Mouse (Mus musculus) forebrain, embryonic 11.5 days (tissue): Measurements from ENCODE around the gene Tmem104. TPM values are rescaled to one million over a fixed set of nuclear protein-coding genes. Genes with fewer than 3 reads are reported as not detected.

Experiments
- ATAC-seq: fragments of 200-750 bp; cut with Nextera tagmentation; replicated peaks from 2 replicates; pipeline ENCODE4 v1.8.0; 2017; ENCODE audit warnings: moderate TSS enrichment; ENCODE audit not compliant: low FRiP score
- DNase-seq: peaks from one replicate; pipeline ENCODE4 v3.0.0-alpha.2; 2017; ENCODE audit warnings: low spot score
- H3K27ac ChIP-seq: fragments of 300-500 bp; sonication (generic); 2 replicates; pipeline ENCODE4 v1.5.1; 2014; ENCODE audit warnings: low read depth, low read length
- H3K27me3 ChIP-seq: fragments of 300-500 bp; sonication (generic); 2 replicates; pipeline ENCODE4 v1.6.1; 2014; ENCODE audit warnings: mild to moderate bottlenecking, low read length, mixed read lengths; ENCODE audit not compliant: control insufficient read depth, insufficient read depth
- H3K36me3 ChIP-seq: fragments of 300-500 bp; sonication (generic); 2 replicates; pipeline ENCODE4 v1.6.1; 2014; ENCODE audit warnings: mild to moderate bottlenecking, low read length, moderate library complexity, mixed read lengths; ENCODE audit not compliant: control insufficient read depth, insufficient read depth
- H3K4me1 ChIP-seq: fragments of 300-500 bp; sonication (generic); replicated peaks from 2 replicates; pipeline ENCODE4 v1.6.1; 2014; ENCODE audit warnings: low read length, mixed read lengths; ENCODE audit not compliant: control insufficient read depth, insufficient read depth
- H3K4me2 ChIP-seq: fragments of 300-500 bp; sonication (generic); 2 replicates; pipeline ENCODE4 v1.6.1; 2014; ENCODE audit warnings: low read depth, mild to moderate bottlenecking, low read length, moderate library complexity, mixed read lengths; ENCODE audit not compliant: severe bottlenecking
- H3K4me3 ChIP-seq: fragments of 300-500 bp; sonication (generic); 2 replicates; pipeline ENCODE4 v1.5.1; 2014; ENCODE audit warnings: low read depth, low read length
- H3K9ac ChIP-seq: fragments of 300-500 bp; sonication (generic); 2 replicates; pipeline ENCODE4 v1.6.1; 2014; ENCODE audit warnings: low read length
- H3K9me3 ChIP-seq: fragments of 300-500 bp; sonication (generic); 2 replicates; pipeline ENCODE4 v1.6.1; 2016; ENCODE audit warnings: low read length, mixed read lengths; ENCODE audit not compliant: control insufficient read depth
- whole genome bisulfite sequencing: fragments of 180-500 bp; shearing (Covaris S2); extraction: QIAGEN DNeasy Blood & Tissue Kit; methylation state at CpG from one replicate; pipeline ENCODE4 v1.1.7; 2014; 5-methylcytosine and 5-hydroxymethylcytosine counted together
- microRNA-seq: library from miRNA; unstranded; fragments of <30 nt; microRNA quantifications from one replicate; pipeline ENCODE4, GENCODE M21; 2016; ENCODE audit not compliant: insufficient number of aligned reads
- polyA plus RNA-seq: library from polyadenylated mRNA; unstranded; fragments of >200 nt; fragmentation: Nextera tagmentation; extraction: Ambion mirVana; gene quantifications from 2 replicates; pipeline ENCODE4 v1.2.1, GENCODE M21; 2014

Gene Tmem104
- polyA plus RNA-seq, 1 experiment from 2014 or later, result 9.2 TPM

DNA sequence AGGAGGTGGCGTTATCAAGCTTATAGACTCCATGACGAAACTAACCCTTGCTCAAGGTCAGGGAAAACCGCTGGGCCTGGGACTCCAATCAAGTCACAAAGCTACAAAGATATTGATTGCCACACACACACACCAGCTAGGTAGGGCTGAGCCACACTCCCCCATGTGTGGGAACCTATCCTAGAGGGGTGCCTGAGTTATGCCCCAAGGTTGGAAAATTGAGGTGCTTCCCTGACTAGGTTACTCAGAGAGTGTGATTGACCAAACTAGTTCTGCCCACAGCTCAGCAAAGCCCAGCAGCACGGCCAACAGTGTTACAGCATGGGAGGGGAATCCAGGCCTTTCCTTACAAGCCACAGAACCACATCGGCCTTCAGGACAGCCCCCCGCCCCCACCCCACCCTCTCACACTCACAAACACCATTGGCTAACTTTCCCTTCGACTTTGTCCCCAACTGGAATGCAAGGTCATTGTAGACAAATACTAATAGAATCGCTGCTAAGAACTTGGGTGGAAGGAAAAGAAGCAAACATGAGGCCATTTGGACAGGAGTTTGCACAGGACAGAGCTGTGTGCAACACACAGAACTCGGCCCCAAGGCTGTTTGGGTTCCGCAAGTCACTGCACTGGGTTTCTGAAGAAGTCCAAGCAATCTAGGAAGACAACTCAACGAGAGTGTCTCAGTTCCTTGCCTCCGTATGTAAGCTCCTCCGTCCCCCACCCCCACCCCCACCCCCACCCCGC is 105.5 kb downstream of the Tmem104 start:
- ATAC-seq (no peak), DNase-seq (no peak)
- Histone ChIP-seq H3K9me3 (no peaks in the 10 kb centered on the region), H3K4me1 (no peaks in the 10 kb centered on the region; the same call in 1 of the 2 replicates), H3K4me3 (no peak overlapping the region), H3K9ac (no peak overlapping the region), H3K27ac (no peak overlapping the region), H3K36me3 (no peaks in the 10 kb centered on the region), H3K27me3 (no peaks in the 10 kb centered on the region), H3K4me2 (no peak overlapping the region)
- WGBS, result 75% methylated on average over 14 of the region's 14 CpGs

GRCm38 (mm10) chr11:115295939-115296338 is 108.7 kb downstream of the Tmem104 start:
- WGBS, result 91% methylated on average over 11 of the region's 11 CpGs
- Histone ChIP-seq H3K36me3 (no peaks in the 10 kb centered on the region), H3K4me2 (no peak overlapping the region), H3K9ac (no peak overlapping the region), H3K27ac (no peak overlapping the region), H3K9me3 (no peaks in the 10 kb centered on the region), H3K4me3 (no peak overlapping the region), H3K4me1 (no peaks in the 10 kb centered on the region; the same call in 1 of the 2 replicates), H3K27me3 (peaks cover 3% of the 10 kb centered on the region; the same call in 1 of the 2 replicates)
- no peak for DNase-seq
- ATAC-seq, result no peak

Small RNA genes within 50 kb of the gene (microRNA-seq; reads per million reads assigned to microRNA genes)
- not detected for gene Gm25837

Other genes with a start within 250 kb of the Tmem104 start
- gene Cd300c, start 218.3 kb upstream of the Tmem104 start, polyA plus RNA-seq, result not detected in 2 replicates
- gene Cd300ld, start 197.6 kb upstream of the Tmem104 start, polyA plus RNA-seq, result not detected in 2 replicates
- gene Cd300c2, start 185.6 kb upstream of the Tmem104 start, polyA plus RNA-seq, result 0.65 and 0.77 TPM in 2 replicates
- gene Cd300ld2, start 171.3 kb upstream of the Tmem104 start, polyA plus RNA-seq, result not detected in 2 replicates
- not detected in 2 replicates for gene Cd300ld4, start 160.5 kb upstream of the Tmem104 start, polyA plus RNA-seq
- gene Cd300ld5, start 149.7 kb upstream of the Tmem104 start, polyA plus RNA-seq, result not detected in 2 replicates
- gene Cd300ld3, start 139.1 kb upstream of the Tmem104 start, polyA plus RNA-seq, result not detected in 2 replicates
- not detected in 2 replicates for gene Cd300e, start 125.3 kb upstream of the Tmem104 start, polyA plus RNA-seq
- gene Rab37, start 96.1 kb upstream of the Tmem104 start, polyA plus RNA-seq, result 0.83 and 0.98 TPM in 2 replicates
- not detected in 2 replicates for gene Cd300lf, start 53.5 kb upstream of the Tmem104 start, polyA plus RNA-seq
- gene Slc9a3r1, start 24.1 kb upstream of the Tmem104 start, polyA plus RNA-seq, result 34.3 and 35.2 TPM in 2 replicates
- 13.8 and 16.0 TPM in 2 replicates for gene Nat9, start 372 bp downstream of the Tmem104 start, polyA plus RNA-seq
- 0.12 TPM in 1 of 2 replicates, not detected in the other for gene Grin2c, start 79.8 kb downstream of the Tmem104 start, polyA plus RNA-seq
- gene Fdxr, start 89.6 kb downstream of the Tmem104 start, polyA plus RNA-seq, result 13.8 and 15.6 TPM in 2 replicates
- 0.25 and 0.45 TPM in 2 replicates for gene Fads6, start 110.2 kb downstream of the Tmem104 start, polyA plus RNA-seq
- gene Otop2, start 119.7 kb downstream of the Tmem104 start, polyA plus RNA-seq, result not detected in 2 replicates
- not detected in 2 replicates for gene Ush1g, start 134.6 kb downstream of the Tmem104 start, polyA plus RNA-seq
- not detected in 2 replicates for gene Otop3, start 147.2 kb downstream of the Tmem104 start, polyA plus RNA-seq
- gene Hid1, start 180.3 kb downstream of the Tmem104 start, polyA plus RNA-seq, result 22.3 and 26.0 TPM in 2 replicates
- 29.0 and 29.7 TPM in 2 replicates for gene Cdr2l, start 194.4 kb downstream of the Tmem104 start, polyA plus RNA-seq
- 253 and 265 TPM in 2 replicates for gene Mrpl58, start 216.3 kb downstream of the Tmem104 start, polyA plus RNA-seq
- gene Atp5h, start 232.5 kb downstream of the Tmem104 start, polyA plus RNA-seq, result 814 TPM in 2 replicates
- 24.5 and 27.1 TPM in 2 replicates for gene Kctd2, start 232.6 kb downstream of the Tmem104 start, polyA plus RNA-seq